Mouse (Mus musculus): ENCODE data around the gene Gm7257.

Gene Gm7257

GRCm38 (mm10) chr9:36431584-36431983, at the start of gene Gm7257:
Gm7257 (plus strand) TSS chr9:36431884.
- no peak for DNase-seq (ENCODE audit: low read depth, low spot score)

DNA sequence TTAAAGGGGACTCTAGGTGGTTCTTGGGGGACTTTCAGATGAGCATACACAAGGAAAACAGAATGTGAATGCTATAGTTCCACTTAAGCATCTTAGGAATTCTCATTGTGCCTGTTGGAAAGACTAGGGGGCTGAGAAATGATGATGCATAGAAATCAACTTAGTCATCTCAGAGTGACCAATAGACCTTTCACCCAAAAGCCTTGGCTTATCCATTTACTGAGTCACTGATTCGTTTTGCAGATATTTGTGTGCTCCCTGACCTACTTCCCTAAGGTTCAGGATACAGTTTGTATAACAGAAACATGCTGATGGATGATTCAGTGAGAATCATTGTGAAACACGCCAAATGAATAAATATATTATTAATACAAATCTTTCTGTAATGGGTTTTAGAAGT, 28.7 kb upstream of the Gm7257 start:
- no peak for DNase-seq (ENCODE audit: low read depth, low spot score)

DNA sequence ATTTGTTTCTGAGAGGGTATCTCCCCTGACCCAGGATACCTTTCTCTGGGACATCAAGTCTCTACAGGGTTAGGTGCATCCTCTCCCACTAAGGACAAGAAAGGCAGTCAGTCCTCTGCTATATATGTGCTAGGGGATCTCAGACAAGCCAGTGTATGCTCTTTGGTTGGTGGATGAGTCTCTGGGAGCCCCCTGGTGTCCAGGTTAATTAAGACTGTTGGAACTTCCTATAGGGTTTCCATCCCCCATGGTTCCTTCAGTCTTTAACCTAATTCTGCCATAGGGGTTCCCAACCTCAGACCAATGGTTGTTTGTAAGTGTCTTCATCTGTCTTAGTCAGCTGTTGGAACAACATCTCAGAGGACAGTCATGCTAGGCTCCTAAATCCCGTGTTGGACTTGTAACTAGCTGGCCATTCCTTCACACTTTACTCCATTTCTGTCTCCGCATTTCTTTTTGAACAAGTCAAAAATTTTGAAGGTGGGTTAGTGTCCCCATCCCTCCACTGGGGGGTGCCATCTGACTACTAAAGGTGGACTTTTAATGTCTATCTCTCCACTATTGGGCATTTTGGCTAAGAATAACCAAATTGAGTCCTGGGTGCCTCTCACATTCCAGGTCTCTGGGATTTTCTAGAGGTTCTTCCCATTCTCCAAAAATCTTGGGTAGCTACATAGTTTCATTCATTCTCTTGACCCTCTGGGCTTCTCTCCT, 3.5 kb downstream of the Gm7257 start:
- no peak for DNase-seq (ENCODE audit: low read depth, low spot score)

- DNase-seq (ENCODE audit: low read depth, low spot score) = no peak
Measured at GRCm38 (mm10) chr9:36475338-36475737, 43.7 kb downstream of the Gm7257 start, which contains the start of gene Gm9513. Gm9513 (plus strand) TSS chr9:36475638.
